Mouse (Mus musculus): ENCODE measurements around the gene Tamm41.

DNA sequence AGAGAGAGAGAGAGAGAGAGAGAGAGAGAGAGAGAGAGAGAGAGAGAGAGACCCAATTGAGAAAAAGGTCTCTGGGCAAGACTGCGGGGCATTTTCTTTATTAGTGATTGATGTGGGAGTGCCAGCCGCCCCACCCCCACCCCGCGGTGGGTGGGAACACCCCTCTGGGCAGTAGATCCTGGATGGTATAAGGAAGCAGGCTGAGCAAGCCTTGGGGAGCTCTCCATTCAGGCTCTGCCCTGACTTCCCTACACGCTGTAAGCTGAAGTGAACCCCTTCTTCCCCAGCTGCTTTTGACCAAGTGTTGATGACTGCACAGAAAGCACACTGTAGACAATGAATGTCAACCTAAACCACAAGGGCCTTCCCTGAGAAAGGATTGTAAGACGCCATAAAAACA, 67.3 kb downstream of the Tamm41 start:
- no peak for TF ChIP-seq POLR2A (IDR thresholded peaks at IDR 0.05; ENCODE audit: low read depth, low read length)
- no peak for TF ChIP-seq CTCF (conservative IDR thresholded peaks at IDR 0.05; ENCODE audit: insufficient read depth, insufficient read length, low read depth, low read length)
